Mouse (Mus musculus): ENCODE measurements around the gene Wdr18. TPM values are rescaled to one million over a fixed set of nuclear protein-coding genes. Genes with fewer than 3 reads are reported as not detected.

The Wdr18 gene
- total RNA-seq (2017), result 19.3 and 23.0 TPM in 2 replicates

DNA sequence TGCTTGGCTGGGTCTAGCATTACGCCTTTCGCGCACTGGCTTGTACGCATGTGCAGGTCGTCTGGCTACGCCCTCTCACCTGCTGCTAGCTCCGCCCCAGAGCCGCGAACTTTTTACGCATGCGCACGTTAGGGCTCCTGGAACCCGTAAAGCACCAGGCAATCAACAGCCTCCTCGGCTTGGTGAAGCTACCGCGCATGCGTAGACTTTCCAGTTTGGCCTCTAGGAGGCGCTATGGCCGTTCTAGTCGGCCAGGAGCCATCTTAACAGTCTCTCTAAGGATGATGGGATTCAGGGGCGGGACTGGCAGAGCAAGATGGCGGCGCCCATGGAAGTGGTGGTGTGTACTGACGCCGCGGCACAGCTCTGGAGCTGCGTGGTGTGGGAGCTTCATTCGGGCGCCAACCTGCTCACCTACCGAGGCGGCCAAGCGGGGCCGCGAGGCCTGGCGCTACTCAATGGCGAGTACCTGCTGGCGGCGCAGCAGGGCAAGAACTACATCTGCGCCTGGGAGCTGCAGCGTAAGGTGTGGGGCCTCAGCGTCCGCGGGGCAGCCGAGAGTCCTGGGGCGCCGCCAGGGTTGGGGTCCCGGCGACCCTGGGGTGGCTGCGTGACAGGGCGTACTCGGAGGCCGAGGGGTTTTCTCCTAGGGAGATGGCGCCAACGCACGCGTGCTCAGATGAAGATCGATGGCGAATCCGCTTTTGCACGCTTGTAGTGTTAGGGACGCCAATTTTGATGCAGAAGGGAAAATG lies at the start of gene Wdr18:
TSS of gene Wdr18 (plus strand) at position 306 of the 755 bp plus-strand sequence.
- ATAC-seq (replicated peaks in 1 of 2; ENCODE audit: insufficient read depth in 1 of 2, low FRiP score in 2 of 2, low TSS enrichment in 1 of 2, low read depth in 1 of 2, poor library complexity in 2 of 2, severe bottlenecking in 2 of 2), result peak; percentile 91 to 95

DNA sequence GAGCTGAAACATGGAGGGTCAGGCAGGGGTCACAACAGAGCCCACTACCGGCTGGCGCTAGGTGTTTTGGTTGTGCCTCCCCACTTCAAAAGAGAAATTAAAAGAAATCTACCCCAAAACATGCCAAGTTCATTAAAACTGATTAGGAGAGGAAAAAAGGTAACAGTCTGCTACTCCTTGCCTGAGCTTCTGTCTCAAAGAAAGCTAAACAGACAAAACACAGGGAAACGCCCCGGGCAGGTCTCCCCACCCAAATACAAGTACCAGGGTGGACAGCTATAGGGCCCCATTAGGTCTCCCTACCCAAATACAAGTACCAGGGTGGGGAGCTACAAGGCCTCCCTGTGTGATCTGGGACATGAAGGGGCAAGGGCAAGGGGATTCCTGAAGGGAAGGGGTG lies 49.4 kb upstream of the Wdr18 start, which contains the start of gene Gm26602:
TSS of gene Gm26602 (plus strand) at position 301 of the 400 bp plus-strand sequence.
- no peak for ATAC-seq (replicated peaks in 1 of 2; ENCODE audit: insufficient read depth in 1 of 2, low FRiP score in 2 of 2, low TSS enrichment in 1 of 2, low read depth in 1 of 2, poor library complexity in 2 of 2, severe bottlenecking in 2 of 2)

DNA sequence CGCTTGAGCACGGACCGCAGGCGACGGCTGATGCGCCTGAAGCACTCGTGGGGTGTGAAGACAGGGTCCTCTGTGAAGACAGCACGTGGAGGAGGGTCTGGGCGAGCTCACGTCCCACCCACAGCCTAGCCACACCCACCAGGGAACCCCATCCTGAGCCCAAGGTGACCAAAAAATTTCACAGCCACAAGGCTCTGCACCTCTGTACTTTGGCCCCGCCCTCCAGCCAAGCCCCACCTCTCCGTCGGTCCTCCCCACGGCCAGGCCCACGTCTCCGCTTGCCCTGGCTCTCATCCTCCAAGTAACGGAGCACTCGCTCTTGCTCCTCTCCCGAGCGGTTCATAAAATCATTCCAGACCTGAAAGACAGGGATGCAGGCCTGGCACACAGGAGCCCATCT lies 47.5 kb upstream of the Wdr18 start:
- ATAC-seq (replicated peaks in 1 of 2; ENCODE audit: insufficient read depth in 1 of 2, low FRiP score in 2 of 2, low TSS enrichment in 1 of 2, low read depth in 1 of 2, poor library complexity in 2 of 2, severe bottlenecking in 2 of 2), result no peak

DNA sequence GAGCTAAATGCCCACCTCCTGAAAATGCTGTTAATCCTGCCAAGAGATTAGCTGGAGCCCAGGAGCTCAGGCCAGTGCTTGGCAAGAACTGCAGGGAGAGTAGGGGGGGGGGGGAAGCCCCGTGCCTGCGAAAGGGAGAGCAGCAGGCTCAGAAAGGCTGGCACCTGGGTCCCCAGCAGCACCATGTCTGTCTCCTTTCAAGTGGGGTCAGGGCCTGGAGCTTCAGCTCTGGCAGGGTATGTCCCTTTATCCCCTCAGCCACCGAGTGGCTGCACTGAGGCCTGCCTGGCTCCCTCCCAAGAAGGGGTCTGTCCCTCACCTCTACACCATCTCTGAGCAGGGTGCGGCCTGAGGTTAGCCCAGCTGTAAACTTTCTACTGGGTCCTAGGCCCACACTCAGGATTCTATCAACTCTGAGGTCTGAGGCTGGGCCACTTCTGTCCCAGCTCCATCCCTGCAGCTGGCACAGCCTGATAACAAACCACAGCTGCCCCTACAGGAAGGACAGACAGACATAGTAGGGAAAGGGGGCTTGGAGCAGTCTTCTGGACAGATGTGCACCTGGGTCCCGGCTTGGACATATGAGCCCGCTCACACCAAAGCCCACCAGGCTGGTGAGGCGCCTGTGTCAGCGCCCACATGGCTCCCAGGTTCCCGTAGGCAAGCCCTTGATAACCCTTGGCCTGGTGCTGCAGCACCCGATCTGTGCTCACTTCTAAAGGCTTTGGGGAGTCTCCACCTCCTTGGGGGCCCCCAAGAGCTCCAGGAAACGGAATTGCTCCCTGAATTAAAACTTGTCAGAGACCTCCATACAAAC lies 45.6 kb upstream of the Wdr18 start:
- peak; percentile 6 to 8; a peak in 1 of 4 replicates for ATAC-seq (replicated peaks in 1 of 2; ENCODE audit: insufficient read depth in 1 of 2, low FRiP score in 2 of 2, low TSS enrichment in 1 of 2, low read depth in 1 of 2, poor library complexity in 2 of 2, severe bottlenecking in 2 of 2)

DNA sequence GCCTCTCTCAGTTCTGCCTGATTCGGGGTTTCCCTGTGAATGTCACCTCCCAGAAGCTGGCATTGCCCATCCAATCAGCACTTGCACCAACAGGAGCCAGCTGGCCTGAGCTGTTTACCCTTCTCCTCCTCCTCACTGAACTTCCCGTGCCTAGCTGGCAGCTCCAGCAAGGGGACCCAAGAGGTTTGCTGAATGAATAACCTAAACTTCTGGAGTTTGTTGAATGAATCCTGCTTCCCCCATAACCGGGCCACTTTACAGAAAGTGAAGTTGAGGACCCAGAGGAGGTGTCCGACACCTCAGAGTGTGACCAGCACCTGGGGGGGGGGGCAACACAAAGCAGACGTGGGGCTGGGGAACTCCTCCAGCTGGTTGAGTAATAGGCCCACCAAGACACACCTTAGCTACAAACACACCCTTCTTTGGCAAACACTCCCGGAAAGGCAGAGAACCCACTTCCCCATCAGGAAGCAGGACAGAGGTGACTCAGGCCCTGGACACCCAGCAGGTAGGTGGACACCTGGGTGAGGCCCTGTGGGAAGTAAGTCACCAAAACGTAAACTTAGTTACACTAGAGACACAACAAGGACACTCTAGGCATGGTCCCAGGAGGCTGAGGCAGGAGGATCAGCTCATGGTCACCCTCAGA lies 44.9 kb upstream of the Wdr18 start:
- peak in 1 of 2 experiments; percentile 20; a peak in 1 of 4 replicates for ATAC-seq (replicated peaks in 1 of 2; ENCODE audit: insufficient read depth in 1 of 2, low FRiP score in 2 of 2, low TSS enrichment in 1 of 2, low read depth in 1 of 2, poor library complexity in 2 of 2, severe bottlenecking in 2 of 2)

DNA sequence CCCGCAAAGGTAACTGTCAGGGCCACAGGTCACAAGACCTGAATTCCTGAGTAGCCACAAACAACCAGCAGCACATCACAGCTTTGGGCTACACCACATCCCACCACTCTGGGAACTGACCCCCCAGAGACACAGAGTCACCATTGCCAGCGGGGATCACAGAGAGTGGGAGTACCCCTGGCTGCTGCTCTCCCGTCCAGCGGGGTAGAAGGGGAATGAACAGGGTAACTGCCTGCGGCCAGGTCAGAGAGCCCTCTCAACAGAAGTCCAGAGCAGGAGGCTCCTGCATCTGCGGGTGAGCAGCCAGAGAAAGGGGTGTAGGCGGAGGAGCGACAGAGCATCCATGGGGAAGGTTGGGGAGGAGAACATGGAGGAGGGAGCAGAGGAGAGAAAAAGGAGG lies 43.9 kb upstream of the Wdr18 start:
- no peak for ATAC-seq (replicated peaks in 1 of 2; ENCODE audit: insufficient read depth in 1 of 2, low FRiP score in 2 of 2, low TSS enrichment in 1 of 2, low read depth in 1 of 2, poor library complexity in 2 of 2, severe bottlenecking in 2 of 2)

DNA sequence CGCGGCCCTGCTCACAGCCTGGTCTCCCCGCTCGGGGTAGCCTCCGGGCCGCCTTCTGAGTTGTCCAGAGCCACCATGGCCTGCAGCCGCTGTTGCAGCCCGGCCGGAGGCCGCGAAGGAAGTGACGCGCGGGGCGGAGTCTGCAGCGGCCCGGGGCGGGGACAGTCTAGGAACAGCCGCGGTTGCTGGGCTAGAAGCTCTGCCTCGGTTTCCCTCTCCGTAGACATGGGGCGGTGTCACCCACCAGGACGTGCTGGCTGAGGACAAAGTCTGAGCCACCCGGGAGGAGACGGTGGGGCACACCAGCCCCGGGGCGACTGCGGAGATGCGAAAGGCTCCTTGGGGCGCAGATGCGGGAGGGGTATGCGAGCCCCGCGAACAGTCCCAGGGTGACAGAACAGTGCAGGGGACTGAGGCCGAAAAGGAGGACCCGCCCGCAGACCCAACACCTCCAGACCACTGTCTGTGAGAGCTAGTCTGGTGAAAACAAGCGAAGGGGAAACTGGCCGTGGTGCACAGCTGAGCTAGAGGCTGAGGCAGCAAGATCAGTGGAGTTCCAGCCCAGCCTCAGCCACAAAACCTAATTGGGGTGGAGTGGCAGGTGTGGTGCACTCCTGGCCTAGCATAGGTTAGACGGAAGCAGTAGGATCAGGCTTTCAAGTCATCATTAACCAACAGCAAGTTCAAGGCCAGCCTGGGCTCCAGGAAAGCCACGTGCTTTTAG lies 43.0 kb upstream of the Wdr18 start, which contains the start of gene Kiss1r:
TSS of gene Kiss1r (plus strand) at position 164 of the 724 bp plus-strand sequence.
- ATAC-seq (replicated peaks in 1 of 2; ENCODE audit: insufficient read depth in 1 of 2, low FRiP score in 2 of 2, low TSS enrichment in 1 of 2, low read depth in 1 of 2, poor library complexity in 2 of 2, severe bottlenecking in 2 of 2), result peak; percentile 63 to 66

DNA sequence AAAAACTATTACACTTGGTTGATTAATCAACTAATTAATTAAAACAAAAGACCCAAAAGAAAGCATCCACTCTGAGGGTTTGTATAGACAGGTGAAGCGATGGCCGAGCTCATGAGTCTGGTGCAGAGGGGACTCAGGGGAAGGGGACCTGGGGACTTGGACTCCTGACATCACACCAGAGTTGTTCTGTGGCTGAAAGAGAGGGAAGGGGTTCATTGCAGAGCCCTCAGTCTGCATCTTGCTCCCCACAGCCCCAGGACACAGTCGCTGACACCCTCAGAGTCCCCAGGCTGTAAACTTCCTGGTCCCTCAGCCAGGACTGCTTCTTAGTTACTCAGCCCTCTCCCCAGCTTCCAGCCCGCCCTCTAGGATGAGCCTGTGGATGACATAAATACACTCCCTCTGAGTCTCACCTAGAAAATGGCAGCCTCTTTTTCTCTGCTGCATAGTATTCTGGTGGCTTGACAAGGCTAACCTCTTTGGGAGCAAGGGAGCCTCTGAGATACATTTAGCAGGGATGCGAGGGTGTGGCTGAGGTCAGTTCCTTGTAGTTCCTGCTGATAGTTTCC lies 42.3 kb upstream of the Wdr18 start:
- no peak for ATAC-seq (replicated peaks in 1 of 2; ENCODE audit: insufficient read depth in 1 of 2, low FRiP score in 2 of 2, low TSS enrichment in 1 of 2, low read depth in 1 of 2, poor library complexity in 2 of 2, severe bottlenecking in 2 of 2)

DNA sequence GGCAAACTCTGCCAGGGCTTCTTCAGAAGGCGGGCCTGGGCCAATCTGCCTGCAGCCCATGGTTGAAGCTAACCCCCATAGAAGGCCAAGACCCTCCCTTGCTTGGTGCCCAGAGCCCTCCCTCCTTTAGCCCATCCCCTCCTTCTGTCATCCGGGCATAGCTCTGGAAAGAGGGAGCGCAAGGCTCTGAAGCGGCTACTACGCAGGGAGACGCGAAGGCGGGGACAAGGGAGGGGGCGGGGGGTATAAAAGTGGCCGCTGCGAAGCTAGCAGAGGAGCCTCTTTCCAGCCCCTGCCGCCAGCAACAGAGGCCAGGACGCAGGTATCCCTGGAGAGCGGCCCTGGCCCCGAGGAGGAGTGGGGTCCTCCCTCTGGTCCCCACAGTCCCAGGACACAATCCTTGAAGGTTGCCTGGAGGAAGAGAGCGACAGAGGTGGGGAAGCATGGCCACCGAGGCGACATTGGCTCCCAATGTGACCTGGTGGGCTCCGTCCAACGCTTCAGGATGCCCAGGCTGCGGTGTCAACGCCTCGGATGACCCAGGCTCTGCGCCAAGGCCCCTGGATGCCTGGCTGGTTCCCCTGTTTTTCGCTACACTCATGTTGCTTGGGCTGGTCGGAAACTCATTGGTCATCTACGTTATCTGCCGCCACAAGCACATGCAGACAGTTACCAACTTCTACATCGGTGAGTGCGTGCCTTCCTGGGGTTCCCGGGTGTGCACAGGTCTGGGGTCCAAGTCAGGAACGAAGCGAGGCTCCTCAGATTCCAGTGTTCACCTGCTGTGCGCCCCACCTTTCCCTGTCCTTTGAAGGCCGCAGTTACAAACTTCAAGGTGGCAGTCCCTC lies 41.5 kb upstream of the Wdr18 start:
- no peak for ATAC-seq (replicated peaks in 1 of 2; ENCODE audit: insufficient read depth in 1 of 2, low FRiP score in 2 of 2, low TSS enrichment in 1 of 2, low read depth in 1 of 2, poor library complexity in 2 of 2, severe bottlenecking in 2 of 2)

DNA sequence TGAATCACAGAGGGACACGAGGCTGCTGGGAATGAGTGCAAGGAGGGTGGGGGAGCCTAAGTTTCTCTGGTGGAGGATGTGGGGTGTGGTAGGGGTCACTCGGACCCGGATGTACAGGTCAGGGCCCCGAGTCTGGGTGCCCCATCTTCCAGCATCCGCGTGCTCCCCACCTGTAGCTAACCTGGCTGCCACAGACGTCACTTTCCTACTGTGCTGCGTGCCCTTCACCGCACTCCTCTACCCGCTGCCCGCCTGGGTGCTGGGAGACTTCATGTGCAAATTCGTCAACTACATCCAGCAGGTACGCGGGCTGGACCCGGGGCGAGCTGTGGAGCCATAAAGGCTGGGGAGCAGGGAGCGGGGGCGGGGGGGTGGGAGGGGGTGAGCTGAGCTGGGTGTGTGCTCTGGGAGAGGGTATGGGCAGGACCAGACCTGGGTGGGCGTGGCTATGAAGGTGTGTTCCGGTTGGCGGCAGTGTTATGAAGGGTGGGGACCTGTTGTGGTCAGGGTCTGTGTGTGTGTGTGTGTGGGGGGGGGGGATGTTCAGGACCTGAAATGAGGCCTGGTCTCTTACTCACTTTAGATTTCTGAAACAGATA lies 40.6 kb upstream of the Wdr18 start:
- no peak for ATAC-seq (replicated peaks in 1 of 2; ENCODE audit: insufficient read depth in 1 of 2, low FRiP score in 2 of 2, low TSS enrichment in 1 of 2, low read depth in 1 of 2, poor library complexity in 2 of 2, severe bottlenecking in 2 of 2)

DNA sequence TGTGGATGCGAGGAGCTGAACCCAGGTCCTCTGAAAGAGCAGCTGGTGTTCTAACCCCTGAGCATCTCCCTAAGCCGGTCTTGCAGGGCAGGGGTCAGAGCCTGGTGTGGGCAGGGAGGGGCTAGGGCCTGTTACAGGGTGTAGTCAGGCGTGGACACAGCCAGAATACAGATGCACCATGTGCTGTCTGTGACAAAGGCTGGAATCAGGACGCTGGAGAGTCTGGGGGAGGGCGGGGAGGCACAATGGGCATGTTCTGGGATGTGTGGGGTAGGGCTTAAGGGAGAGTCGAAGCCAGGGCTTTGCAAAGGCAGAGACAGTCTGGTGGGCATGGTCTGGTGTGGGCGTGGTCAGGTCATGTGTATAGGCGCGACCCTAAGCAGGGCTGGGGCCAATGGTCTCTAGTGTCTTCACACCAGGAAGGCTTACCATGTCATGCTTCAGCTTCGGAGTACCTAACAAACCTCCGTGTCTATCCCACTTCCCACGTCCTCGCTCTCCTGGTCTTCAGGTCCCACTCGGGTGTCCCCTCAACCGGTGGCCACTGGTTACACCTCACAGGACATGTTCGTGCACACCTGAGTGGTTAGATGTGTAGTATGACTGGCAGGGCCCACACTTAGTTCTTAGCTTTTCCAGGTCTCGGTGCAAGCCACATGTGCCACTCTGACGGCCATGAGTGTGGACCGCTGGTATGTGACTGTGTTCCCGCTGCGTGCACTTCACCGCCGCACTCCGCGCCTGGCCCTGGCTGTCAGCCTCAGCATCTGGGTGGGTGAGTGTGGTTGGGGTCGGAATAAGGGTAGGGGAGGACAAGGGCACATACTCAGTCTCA lies 39.7 kb upstream of the Wdr18 start:
- ATAC-seq (replicated peaks in 1 of 2; ENCODE audit: insufficient read depth in 1 of 2, low FRiP score in 2 of 2, low TSS enrichment in 1 of 2, low read depth in 1 of 2, poor library complexity in 2 of 2, severe bottlenecking in 2 of 2), result no peak

DNA sequence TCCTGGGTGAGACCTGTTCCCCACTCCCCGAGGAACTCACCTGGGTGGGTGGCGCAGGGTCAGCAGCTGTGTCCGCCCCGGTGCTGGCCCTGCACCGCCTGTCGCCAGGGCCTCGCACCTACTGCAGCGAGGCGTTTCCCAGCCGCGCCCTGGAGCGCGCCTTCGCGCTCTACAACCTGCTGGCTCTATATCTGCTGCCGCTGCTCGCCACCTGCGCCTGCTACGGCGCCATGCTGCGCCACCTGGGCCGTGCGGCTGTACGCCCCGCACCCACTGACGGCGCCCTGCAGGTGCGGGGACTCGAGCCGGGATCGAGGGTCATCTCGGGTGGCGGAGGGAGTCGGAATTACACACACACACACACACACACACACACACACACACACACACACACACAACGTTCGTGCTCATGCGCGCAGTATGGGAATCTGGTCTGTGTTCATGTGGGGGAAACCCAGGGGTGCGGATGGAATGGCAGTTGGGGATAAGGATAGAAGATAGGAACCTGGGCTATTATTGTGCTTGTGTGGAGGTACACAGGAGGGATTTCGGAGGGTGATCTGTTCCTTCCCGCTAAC lies 38.9 kb upstream of the Wdr18 start, which contains the start of gene R3hdm4:
TSS of gene R3hdm4 (minus strand) at position 251 of the 578 bp plus-strand sequence.
- ATAC-seq (replicated peaks in 1 of 2; ENCODE audit: insufficient read depth in 1 of 2, low FRiP score in 2 of 2, low TSS enrichment in 1 of 2, low read depth in 1 of 2, poor library complexity in 2 of 2, severe bottlenecking in 2 of 2), result no peak

DNA sequence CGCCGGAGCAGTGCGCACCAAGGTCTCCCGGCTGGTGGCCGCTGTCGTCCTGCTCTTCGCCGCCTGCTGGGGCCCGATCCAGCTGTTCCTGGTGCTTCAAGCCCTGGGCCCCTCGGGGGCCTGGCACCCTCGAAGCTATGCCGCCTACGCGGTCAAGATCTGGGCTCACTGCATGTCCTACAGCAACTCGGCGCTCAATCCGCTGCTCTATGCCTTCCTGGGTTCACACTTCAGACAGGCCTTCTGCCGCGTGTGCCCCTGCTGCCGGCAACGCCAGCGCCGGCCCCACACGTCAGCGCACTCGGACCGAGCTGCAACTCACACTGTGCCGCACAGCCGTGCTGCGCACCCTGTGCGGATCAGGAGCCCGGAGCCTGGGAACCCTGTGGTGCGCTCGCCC lies 38.4 kb upstream of the Wdr18 start:
- ATAC-seq (replicated peaks in 1 of 2; ENCODE audit: insufficient read depth in 1 of 2, low FRiP score in 2 of 2, low TSS enrichment in 1 of 2, low read depth in 1 of 2, poor library complexity in 2 of 2, severe bottlenecking in 2 of 2), result no peak

DNA sequence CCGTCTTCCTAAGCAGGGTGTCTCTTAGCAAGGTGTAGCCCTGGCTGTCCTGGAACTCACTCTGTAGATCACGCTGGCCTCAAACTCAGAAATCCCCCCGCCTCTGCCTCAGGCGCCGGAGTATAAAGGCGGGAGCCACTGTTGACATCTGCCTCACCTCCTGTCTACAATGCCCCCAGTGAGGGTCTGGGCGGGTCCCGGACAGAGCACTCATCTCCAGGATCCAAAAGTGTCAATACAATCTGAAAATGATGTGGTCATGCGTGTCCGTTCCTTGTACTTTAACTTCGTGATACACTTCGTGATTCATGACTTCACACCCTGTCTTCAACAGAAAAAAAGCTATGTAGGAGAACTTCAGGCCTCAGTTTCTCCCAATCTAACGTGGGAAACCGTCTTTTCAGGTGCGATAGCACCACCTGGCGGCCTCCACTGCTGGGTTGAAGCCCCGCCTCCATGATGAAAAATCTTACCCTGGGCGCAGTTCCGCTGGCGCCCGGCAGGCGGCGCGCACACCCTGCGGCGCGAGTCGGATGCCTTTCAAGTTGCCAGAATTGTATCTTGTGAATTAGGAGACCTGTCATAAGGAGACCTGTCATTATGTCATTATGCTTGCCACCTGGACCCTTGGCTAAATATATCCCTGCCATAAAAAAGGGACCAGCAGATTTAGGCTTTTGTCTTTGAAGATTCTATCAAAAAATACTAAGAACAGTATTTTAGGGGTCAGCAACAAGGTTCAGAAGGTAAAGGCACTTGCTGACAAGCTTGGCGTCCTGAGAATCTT lies 34.8 kb upstream of the Wdr18 start:
- ATAC-seq (replicated peaks in 1 of 2; ENCODE audit: insufficient read depth in 1 of 2, low FRiP score in 2 of 2, low TSS enrichment in 1 of 2, low read depth in 1 of 2, poor library complexity in 2 of 2, severe bottlenecking in 2 of 2), result peak; percentile 33 to 36; a peak in 2 of 4 replicates

Measured in hematopoietic stem cell, adult 5-6 weeks (primary cell).